Mouse (Mus musculus) hindbrain, embryonic 12.5 days (tissue): ENCODE data around the gene Ank3. TPM values are rescaled to one million over a fixed set of nuclear protein-coding genes. Genes with fewer than 3 reads are reported as not detected.
A peak's percentile ranks its signal among the peaks of the same experiment; 100 is the strongest.

Experiments used
- ATAC-seq: fragments of 200-750 bp; cut with Nextera tagmentation; 2 replicates; pipeline ENCODE4 v1.8.0; 2017; ENCODE audit warnings: moderate TSS enrichment; ENCODE audit not compliant: low FRiP score
- H3K27ac ChIP-seq: fragments of 300-500 bp; sonication (generic); 2 replicates; pipeline ENCODE4 v1.5.1; 2016; ENCODE audit warnings: mild to moderate bottlenecking
- H3K27me3 ChIP-seq: fragments of 300-500 bp; sonication (generic); 2 replicates; pipeline ENCODE4 v1.6.1; 2016; ENCODE audit warnings: mild to moderate bottlenecking
- H3K36me3 ChIP-seq: fragments of 300-500 bp; sonication (generic); 2 replicates; pipeline ENCODE4 v1.6.1; 2016; ENCODE audit warnings: mild to moderate bottlenecking
- H3K4me1 ChIP-seq: fragments of 300-500 bp; sonication (generic); 2 replicates; pipeline ENCODE4 v1.6.1; 2016
- H3K4me2 ChIP-seq: fragments of 300-500 bp; sonication (generic); replicated peaks from 2 replicates; pipeline ENCODE4 v1.6.1; 2016; ENCODE audit warnings: mild to moderate bottlenecking
- H3K4me3 ChIP-seq: fragments of 300-500 bp; sonication (generic); 2 replicates; pipeline ENCODE4 v1.5.1; 2016; ENCODE audit warnings: mild to moderate bottlenecking
- H3K9ac ChIP-seq: fragments of 300-500 bp; sonication (generic); 2 replicates; pipeline ENCODE4 v1.6.1; 2016; ENCODE audit warnings: mild to moderate bottlenecking, moderate library complexity
- H3K9me3 ChIP-seq: fragments of 300-500 bp; sonication (generic); replicated peaks from 2 replicates; pipeline ENCODE4 v1.6.1; 2016; ENCODE audit warnings: mild to moderate bottlenecking
- WGBS: fragments of 180-500 bp; shearing (Covaris S2); methylation state at CpG from one replicate; pipeline ENCODE4 v1.1.7; 2016; 5-methylcytosine and 5-hydroxymethylcytosine counted together
- polyA plus RNA-seq: library from polyadenylated mRNA; unstranded; fragments of >200 nt; fragmentation: Nextera tagmentation; extraction: Ambion mirVana; gene quantifications from 2 replicates; pipeline ENCODE4 v1.2.1, GENCODE M21; 2016

The Ank3 gene
- polyA plus RNA-seq, 1 experiment from 2014 or later: 91.0 TPM

- Histone ChIP-seq H3K9ac (no peak overlapping the region), H3K4me2 (no peak overlapping the region), H3K27ac (no peak overlapping the region), H3K36me3 (0 out of 2 replicates have a peak, but pooled peaks cover 15% of the 10 kb centered on the region), H3K9me3 (no peaks in the 10 kb centered on the region), H3K4me3 (no peak overlapping the region), H3K27me3 (no peaks in the 10 kb centered on the region), H3K4me1 (no peaks in the 10 kb centered on the region)
- 12% methylated on average over 5 of the region's 5 CpGs for WGBS
- ATAC-seq: no peak
Measured at GRCm38 (mm10) chr10:69964611-69965010, 566.0 kb downstream of the Ank3 start.

DNA sequence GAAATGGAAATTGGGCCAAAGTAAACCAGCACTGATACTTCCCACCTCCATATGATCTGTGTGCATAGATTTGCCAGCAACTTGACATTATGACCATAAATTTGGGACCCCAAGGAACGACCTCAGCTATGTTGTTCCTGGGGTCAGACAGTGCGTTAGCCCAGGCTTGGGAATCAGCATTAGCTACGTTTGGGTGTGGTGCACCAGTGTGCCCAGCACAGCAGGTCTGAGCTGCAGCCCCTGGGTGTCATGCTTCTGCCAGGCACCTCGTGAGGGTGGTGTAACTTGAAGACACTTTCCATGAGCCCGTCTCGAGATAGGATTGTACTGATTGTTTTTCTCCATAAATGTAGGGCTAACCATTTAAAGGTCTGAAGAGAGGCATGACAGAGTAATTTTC is 566.5 kb downstream of the Ank3 start:
- 0 out of 2 replicates have a peak, but pooled peaks have one; percentile 45 for ATAC-seq
- Histone ChIP-seq H3K4me1 (no peaks in the 10 kb centered on the region), H3K4me2 (no peak overlapping the region), H3K9me3 (no peaks in the 10 kb centered on the region), H3K4me3 (no peak overlapping the region), H3K36me3 (0 out of 2 replicates have a peak, but pooled peaks cover 17% of the 10 kb centered on the region), H3K9ac (no peak overlapping the region), H3K27me3 (no peaks in the 10 kb centered on the region), H3K27ac (no peak overlapping the region)
- WGBS: 82% methylated on average over 6 of the region's 6 CpGs

DNA sequence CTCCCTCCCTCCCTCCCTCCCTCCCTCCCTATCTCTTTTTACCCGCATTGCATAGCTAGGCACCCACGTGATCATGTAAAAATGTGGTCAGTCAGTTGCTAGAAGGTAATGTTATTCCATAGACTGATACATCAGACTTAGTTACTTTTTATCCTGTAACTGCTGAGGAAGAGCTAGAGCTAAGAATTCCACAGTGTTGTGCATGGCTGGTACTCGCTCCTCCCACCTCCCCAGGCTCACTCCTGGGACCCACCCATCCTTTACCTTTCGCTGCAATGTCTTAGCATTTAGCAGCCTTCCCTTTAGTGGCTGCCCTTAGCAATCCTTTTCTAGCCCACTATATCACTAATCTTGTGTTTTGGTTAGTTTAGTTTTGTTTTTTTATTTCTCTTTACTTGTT is 569.4 kb downstream of the Ank3 start:
- Histone ChIP-seq H3K27me3 (no peaks in the 10 kb centered on the region), H3K4me2 (no peak overlapping the region), H3K27ac (no peak overlapping the region), H3K36me3 (0 out of 2 replicates have a peak, but pooled peaks cover 6% of the 10 kb centered on the region), H3K4me3 (no peak overlapping the region), H3K9ac (no peak overlapping the region), H3K9me3 (no peaks in the 10 kb centered on the region), H3K4me1 (no peaks in the 10 kb centered on the region)
- ATAC-seq: no peak
- 86% methylated on average over 4 of the region's 4 CpGs for WGBS

- no peak overlapping the region for H3K27ac ChIP-seq
- H3K4me3 ChIP-seq: no peak overlapping the region
- no peaks in the 10 kb centered on the region for H3K27me3 ChIP-seq
- no peak overlapping the region for H3K4me2 ChIP-seq
- no peaks in the 10 kb centered on the region for H3K4me1 ChIP-seq
- no peak for ATAC-seq
- no peak overlapping the region for H3K9ac ChIP-seq
- peaks cover 60% of the 10 kb centered on the region for H3K36me3 ChIP-seq
- 94% methylated on average over 2 of the region's 2 CpGs for WGBS
- H3K9me3 ChIP-seq: no peaks in the 10 kb centered on the region
Measured at GRCm38 (mm10) chr10:69979636-69980035, 581.1 kb downstream of the Ank3 start.

DNA sequence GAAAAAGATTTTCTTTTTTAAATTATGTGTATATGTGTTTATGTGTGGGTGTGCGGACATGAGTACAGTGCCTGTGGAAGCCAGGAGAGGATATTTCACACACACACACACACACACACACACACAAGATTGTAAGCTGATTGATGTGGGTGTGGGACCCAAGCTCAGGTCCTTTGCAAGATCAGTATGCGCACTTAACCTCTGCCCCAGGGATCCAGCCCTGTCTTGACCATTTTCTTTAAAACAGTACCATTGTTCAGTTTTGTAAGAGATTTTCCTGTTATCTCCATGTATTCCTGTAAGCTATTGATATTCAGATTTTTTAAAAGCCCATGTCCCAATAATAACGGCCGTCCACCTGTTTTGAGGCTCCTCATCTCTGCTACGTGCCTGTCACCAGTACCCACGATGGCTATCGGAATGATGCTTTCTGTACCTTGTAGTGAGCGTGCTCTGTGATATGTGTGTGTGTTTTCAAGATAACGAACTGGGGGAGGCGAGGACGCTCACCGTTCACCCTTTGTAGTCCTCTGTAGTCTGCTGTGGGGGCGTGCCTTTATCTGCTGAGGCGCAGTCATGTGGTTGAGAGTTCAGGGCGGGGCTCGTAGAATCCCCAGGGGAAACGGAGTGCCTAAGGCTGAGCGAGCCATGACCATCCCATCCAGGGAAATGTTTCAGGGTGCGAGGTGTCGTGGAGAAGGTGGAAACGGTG is 583.0 kb downstream of the Ank3 start:
- no peak for ATAC-seq

GRCm38 (mm10) chr10:69982701-69983100 is 584.1 kb downstream of the Ank3 start:
- H3K9ac ChIP-seq: no peak overlapping the region
- no peaks in the 10 kb centered on the region for H3K4me1 ChIP-seq
- ATAC-seq: no peak
- no peak overlapping the region for H3K4me2 ChIP-seq
- WGBS: 94% methylated on average over 4 of the region's 4 CpGs
- H3K4me3 ChIP-seq: no peak overlapping the region
- H3K9me3 ChIP-seq: 0 out of 2 replicates have a peak, but pooled peaks cover 3% of the 10 kb centered on the region
- H3K36me3 ChIP-seq: peaks cover 47% of the 10 kb centered on the region
- H3K27ac ChIP-seq: no peak overlapping the region
- no peaks in the 10 kb centered on the region for H3K27me3 ChIP-seq

More for the DNA sequence above, 583.0 kb downstream of the Ank3 start:
- WGBS: 78% methylated on average over 21 of the region's 21 CpGs
- H3K4me1 ChIP-seq: no peaks in the 10 kb centered on the region
- H3K27me3 ChIP-seq: no peaks in the 10 kb centered on the region
- H3K9ac ChIP-seq: no peak overlapping the region
- no peak overlapping the region for H3K27ac ChIP-seq
- peaks cover 47% of the 10 kb centered on the region for H3K36me3 ChIP-seq
- no peaks in the 10 kb centered on the region for H3K9me3 ChIP-seq
- H3K4me3 ChIP-seq: no peak overlapping the region
- no peak overlapping the region for H3K4me2 ChIP-seq

DNA sequence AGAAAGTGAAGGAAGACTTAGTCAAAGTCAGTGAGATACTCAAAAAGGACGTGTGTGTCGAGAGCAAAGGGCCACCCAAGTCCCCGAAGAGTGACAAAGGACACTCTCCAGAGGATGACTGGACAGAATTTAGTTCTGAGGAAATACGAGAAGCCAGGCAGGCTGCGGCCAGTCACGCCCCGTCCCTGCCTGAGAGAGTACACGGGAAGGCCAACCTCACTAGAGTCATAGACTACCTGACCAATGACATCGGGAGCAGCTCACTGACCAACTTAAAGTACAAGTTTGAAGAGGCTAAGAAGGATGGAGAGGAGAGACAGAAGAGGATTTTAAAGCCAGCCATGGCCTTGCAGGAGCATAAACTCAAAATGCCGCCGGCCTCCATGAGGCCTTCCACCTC is 588.9 kb downstream of the Ank3 start:
- Histone ChIP-seq H3K27ac (no peak overlapping the region), H3K9me3 (peaks cover 30% of the 10 kb centered on the region), H3K4me2 (no peak overlapping the region), H3K9ac (no peak overlapping the region), H3K4me1 (no peaks in the 10 kb centered on the region), H3K4me3 (no peak overlapping the region), H3K36me3 (peaks cover 81% of the 10 kb centered on the region), H3K27me3 (no peaks in the 10 kb centered on the region)
- no peak for ATAC-seq
- WGBS: 96% methylated on average over 11 of the region's 11 CpGs

DNA sequence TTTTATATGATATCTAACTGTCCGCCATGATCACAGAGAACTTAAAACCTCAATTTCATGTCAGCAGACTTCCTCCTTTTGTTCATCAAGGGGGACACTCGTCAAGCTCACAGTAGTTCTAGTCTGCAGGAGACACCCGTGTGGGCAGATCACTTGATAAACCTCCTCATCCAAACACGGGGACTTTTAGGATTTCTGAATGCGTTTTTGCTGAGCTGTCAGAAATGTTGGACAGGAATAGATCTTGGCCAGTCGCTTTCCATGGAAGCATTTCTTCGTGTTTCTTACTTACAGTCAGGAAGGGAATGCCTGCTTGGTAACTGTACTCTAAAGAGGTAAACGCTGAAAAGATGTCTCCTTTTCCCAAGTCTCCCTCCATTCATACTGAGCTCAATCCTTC is 598.5 kb downstream of the Ank3 start:
- peaks cover 55% of the 10 kb centered on the region for H3K36me3 ChIP-seq
- H3K4me2 ChIP-seq: no peak overlapping the region
- no peak overlapping the region for H3K27ac ChIP-seq
- 87% methylated on average over 8 of the region's 8 CpGs for WGBS
- H3K27me3 ChIP-seq: no peaks in the 10 kb centered on the region
- H3K9ac ChIP-seq: no peak overlapping the region
- no peaks in the 10 kb centered on the region; the same call in 1 of the 2 replicates for H3K9me3 ChIP-seq
- no peak for ATAC-seq
- no peak overlapping the region for H3K4me3 ChIP-seq
- H3K4me1 ChIP-seq: no peaks in the 10 kb centered on the region

DNA sequence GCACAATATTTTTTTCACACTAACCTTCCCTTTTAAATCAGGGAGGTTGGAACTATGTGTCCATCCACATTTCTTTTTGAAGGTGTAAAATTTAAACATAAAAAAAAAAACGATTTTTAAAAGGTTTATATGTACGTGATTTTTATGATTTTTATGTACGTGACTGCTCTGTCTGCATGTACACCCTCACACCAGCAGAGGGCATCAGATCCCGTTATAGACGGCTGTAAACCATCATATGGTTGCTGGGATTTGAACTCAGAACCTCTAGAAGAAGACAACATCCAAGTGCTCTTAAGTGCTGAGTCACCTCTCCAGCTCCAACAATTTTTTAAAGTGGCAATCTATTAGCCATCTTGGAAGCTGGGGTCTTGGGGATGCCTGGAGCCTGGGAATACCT is 605.5 kb downstream of the Ank3 start:
- no peak overlapping the region for H3K4me2 ChIP-seq
- H3K4me3 ChIP-seq: no peak overlapping the region
- H3K36me3 ChIP-seq: peaks cover 58% of the 10 kb centered on the region
- H3K9me3 ChIP-seq: no peaks in the 10 kb centered on the region
- H3K27me3 ChIP-seq: no peaks in the 10 kb centered on the region
- 92% methylated on average over 5 of the region's 5 CpGs for WGBS
- H3K27ac ChIP-seq: no peak overlapping the region
- no peak for ATAC-seq
- no peaks in the 10 kb centered on the region for H3K4me1 ChIP-seq
- H3K9ac ChIP-seq: no peak overlapping the region

- H3K9ac ChIP-seq: no peak overlapping the region
- no peak overlapping the region for H3K4me2 ChIP-seq
- ATAC-seq: no peak
- no peak overlapping the region for H3K27ac ChIP-seq
- no peaks in the 10 kb centered on the region for H3K27me3 ChIP-seq
- H3K4me3 ChIP-seq: no peak overlapping the region
- no peaks in the 10 kb centered on the region for H3K4me1 ChIP-seq
- H3K9me3 ChIP-seq: no peaks in the 10 kb centered on the region
- H3K36me3 ChIP-seq: peaks cover 55% of the 10 kb centered on the region
- 97% methylated on average over 15 of the region's 15 CpGs for WGBS
Measured at GRCm38 (mm10) chr10:70004831-70005230, 606.3 kb downstream of the Ank3 start.

GRCm38 (mm10) chr10:70006380-70006779 is 607.8 kb downstream of the Ank3 start:
- H3K27ac ChIP-seq: no peak overlapping the region
- H3K4me1 ChIP-seq: no peaks in the 10 kb centered on the region
- H3K4me2 ChIP-seq: no peak overlapping the region
- ATAC-seq: no peak
- H3K36me3 ChIP-seq: peaks cover 42% of the 10 kb centered on the region
- WGBS: 75% methylated on average over 9 of the region's 9 CpGs
- no peak overlapping the region for H3K9ac ChIP-seq
- H3K27me3 ChIP-seq: no peaks in the 10 kb centered on the region
- no peak overlapping the region for H3K4me3 ChIP-seq
- no peaks in the 10 kb centered on the region for H3K9me3 ChIP-seq

DNA sequence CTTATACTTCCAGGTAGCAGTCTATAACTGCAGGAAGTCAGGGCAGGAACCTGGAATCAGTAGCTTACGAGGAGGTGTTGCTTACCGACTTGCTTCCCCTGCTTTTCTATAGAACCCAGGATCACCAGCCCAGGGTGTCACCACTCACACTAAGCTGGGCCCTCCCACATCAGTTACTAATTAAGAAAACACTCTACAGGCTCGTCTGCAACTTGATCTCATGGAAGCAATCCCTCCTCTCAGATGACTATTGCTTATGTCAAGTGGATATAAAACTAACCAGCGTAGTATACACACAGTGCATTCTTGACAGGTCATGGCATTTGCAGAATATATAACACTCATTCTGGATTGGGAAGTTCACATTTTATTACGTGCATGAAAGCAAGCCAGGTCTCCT is 613.2 kb downstream of the Ank3 start:
- no peaks in the 10 kb centered on the region for H3K4me1 ChIP-seq
- peaks cover 36% of the 10 kb centered on the region for H3K36me3 ChIP-seq
- no peak overlapping the region for H3K9ac ChIP-seq
- 63% methylated on average over 5 of the region's 5 CpGs for WGBS
- no peak overlapping the region for H3K4me2 ChIP-seq
- no peak for ATAC-seq
- H3K4me3 ChIP-seq: no peak overlapping the region
- no peak overlapping the region for H3K27ac ChIP-seq
- H3K27me3 ChIP-seq: no peaks in the 10 kb centered on the region
- H3K9me3 ChIP-seq: no peaks in the 10 kb centered on the region

- WGBS: 92% methylated on average over 13 of the region's 13 CpGs
- no peaks in the 10 kb centered on the region for H3K9me3 ChIP-seq
Measured at GRCm38 (mm10) chr10:70013931-70014330, 615.4 kb downstream of the Ank3 start.

More at GRCm38 (mm10) chr10:70013931-70014330, 615.4 kb downstream of the Ank3 start:
- Histone ChIP-seq H3K36me3 (peaks cover 44% of the 10 kb centered on the region), H3K9ac (no peak overlapping the region), H3K4me3 (no peak overlapping the region), H3K4me2 (no peak overlapping the region), H3K27me3 (no peaks in the 10 kb centered on the region), H3K27ac (no peak overlapping the region), H3K4me1 (no peaks in the 10 kb centered on the region)
- no peak for ATAC-seq
